Mouse (Mus musculus): ENCODE measurements at regions not wholly inside any gene's neighbourhood (a gene's known extent, or its start where the extent isn't known, plus 50 kb on each side); places are given as distances from the start of the nearest gene placed in this dataset.

DNA sequence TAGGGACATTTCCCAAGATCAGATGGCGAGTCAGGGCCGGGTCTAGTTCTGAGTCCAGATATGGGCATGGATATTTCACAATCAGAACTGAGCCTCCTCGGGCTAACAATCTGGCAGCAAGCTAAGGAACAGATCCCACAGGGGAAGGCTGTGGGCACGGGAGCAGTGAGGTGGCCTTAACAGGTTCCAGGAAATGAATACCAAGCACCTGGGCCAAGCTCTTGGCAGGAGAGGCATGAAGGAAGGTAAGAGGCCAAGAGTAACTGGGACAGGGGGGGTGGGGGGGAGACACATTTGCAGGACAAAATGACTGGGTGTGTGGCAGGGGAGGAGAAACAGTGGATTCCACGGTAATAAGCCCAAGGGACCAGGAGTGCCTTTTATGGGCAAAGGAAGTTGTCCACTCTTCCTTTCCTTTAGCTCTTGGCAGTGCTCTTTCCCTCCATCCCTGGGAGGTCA lies 124.9 kb upstream of the Ank start:
- TF ChIP-seq CTCF (IDR thresholded peaks at IDR 0.05; ENCODE audit: low read depth) (no peak), EP300 (IDR thresholded peaks at IDR 0.05; ENCODE audit: low read depth) (no peak)

All from heart, postnatal 0 days (tissue).